Mouse (Mus musculus): Measurements from ENCODE around the gene Micall2. TPM values are rescaled to one million over a fixed set of nuclear protein-coding genes. Genes with fewer than 3 reads are reported as not detected.

The Micall2 gene
- polyA plus RNA-seq, 1 experiment from 2014 or later: 3.8 TPM

- Histone ChIP-seq H3K27ac (ENCODE audit: low read depth, low read length) (no peak overlapping the region), H3K4me1 (ENCODE audit: control insufficient read depth, insufficient read depth, low read length) (no peaks in the 10 kb centered on the region), H3K36me3 (ENCODE audit: control insufficient read depth, insufficient read depth, low read length) (no peaks in the 10 kb centered on the region), H3K4me3 (ENCODE audit: low read depth, low read length) (no peak overlapping the region), H3K9ac (ENCODE audit: low read depth, low read length) (no peak overlapping the region), H3K27me3 (ENCODE audit: control insufficient read depth, insufficient read depth, low read length) (peaks cover 52% of the 10 kb centered on the region), H3K4me2 (no peak overlapping the region; the same call in 1 of the 2 replicates), H3K9me3 (replicated peaks; ENCODE audit: control insufficient read depth, low read length) (no peaks in the 10 kb centered on the region)
- 2% methylated on average over 18 of the region's 18 CpGs for WGBS (ENCODE audit: insufficient replicate concordance)
- ATAC-seq (replicated peaks; ENCODE audit: insufficient number of reproducible peaks, low FRiP score, low TSS enrichment): no peak
Measured at GRCm38 (mm10) chr5:139659307-139659706, 76.8 kb downstream of the Micall2 start.

GRCm38 (mm10) chr5:139658865-139659264 lies 77.3 kb downstream of the Micall2 start:
- H3K27ac ChIP-seq (ENCODE audit: low read depth, low read length): no peak overlapping the region
- 33% methylated on average over 7 of the region's 7 CpGs for WGBS (ENCODE audit: insufficient replicate concordance)
- no peak overlapping the region for H3K4me2 ChIP-seq

GRCm38 (mm10) chr5:139657959-139658602 lies 78.1 kb downstream of the Micall2 start:
- Histone ChIP-seq H3K9ac (ENCODE audit: low read depth, low read length) (no peak overlapping the region), H3K36me3 (ENCODE audit: control insufficient read depth, insufficient read depth, low read length) (no peaks in the 10 kb centered on the region), H3K27me3 (ENCODE audit: control insufficient read depth, insufficient read depth, low read length) (peaks cover 47% of the 10 kb centered on the region), H3K9me3 (replicated peaks; ENCODE audit: control insufficient read depth, low read length) (no peaks in the 10 kb centered on the region), H3K4me2 (no peak overlapping the region), H3K4me3 (ENCODE audit: low read depth, low read length) (no peak overlapping the region), H3K27ac (ENCODE audit: low read depth, low read length) (no peak overlapping the region), H3K4me1 (ENCODE audit: control insufficient read depth, insufficient read depth, low read length) (no peaks in the 10 kb centered on the region)
- no peak for ATAC-seq (replicated peaks; ENCODE audit: insufficient number of reproducible peaks, low FRiP score, low TSS enrichment)
- WGBS (ENCODE audit: insufficient replicate concordance): 52% methylated on average over 10 of the region's 10 CpGs

More at GRCm38 (mm10) chr5:139658865-139659264, 77.3 kb downstream of the Micall2 start:
- Histone ChIP-seq H3K27me3 (ENCODE audit: control insufficient read depth, insufficient read depth, low read length) (peaks cover 49% of the 10 kb centered on the region), H3K4me1 (ENCODE audit: control insufficient read depth, insufficient read depth, low read length) (no peaks in the 10 kb centered on the region), H3K36me3 (ENCODE audit: control insufficient read depth, insufficient read depth, low read length) (no peaks in the 10 kb centered on the region), H3K4me3 (ENCODE audit: low read depth, low read length) (no peak overlapping the region), H3K9ac (ENCODE audit: low read depth, low read length) (no peak overlapping the region), H3K9me3 (replicated peaks; ENCODE audit: control insufficient read depth, low read length) (no peaks in the 10 kb centered on the region)
- no peak for ATAC-seq (replicated peaks; ENCODE audit: insufficient number of reproducible peaks, low FRiP score, low TSS enrichment)

Small RNAs within 50 kb of the gene (microRNA-seq; reads per million reads assigned to microRNA genes)
- gene Mir7037 (ENCODE audit: borderline number of aligned reads): not detected

Other genes with a start within 250 kb of the Micall2 start
- gene Uncx, start 192.8 kb downstream of the Micall2 start, polyA plus RNA-seq (2014; fragmentation: Nextera tagmentation; extraction: Ambion mirVana): 0.09 TPM in 1 of 2 replicates, not detected in the other
- gene Ints1, start 39.3 kb upstream of the Micall2 start, polyA plus RNA-seq (2014; fragmentation: Nextera tagmentation; extraction: Ambion mirVana): 21.4 and 26.4 TPM in 2 replicates
- 13.5 and 19.1 TPM in 2 replicates for gene Mafk, start 55.2 kb upstream of the Micall2 start, polyA plus RNA-seq (2014; fragmentation: Nextera tagmentation; extraction: Ambion mirVana)
- gene Tmem184a, start 83.6 kb upstream of the Micall2 start, polyA plus RNA-seq (2014; fragmentation: Nextera tagmentation; extraction: Ambion mirVana): 2.6 and 3.0 TPM in 2 replicates
- not detected in 2 replicates for gene Gm26938, start 90.1 kb upstream of the Micall2 start, polyA plus RNA-seq (2014; fragmentation: Nextera tagmentation; extraction: Ambion mirVana)
- gene Psmg3, start 90.5 kb upstream of the Micall2 start, polyA plus RNA-seq (2014; fragmentation: Nextera tagmentation; extraction: Ambion mirVana): 49.6 and 50.1 TPM in 2 replicates
- 0.13 TPM in 1 of 2 replicates, not detected in the other for gene Elfn1, start 171.6 kb upstream of the Micall2 start, polyA plus RNA-seq (2014; fragmentation: Nextera tagmentation; extraction: Ambion mirVana)

Data from heart, embryonic 11.5 days (tissue).